ENCODE assay signal across 21 mouse cellular contexts in genomic region chrX:166749055-166749679, GRCm38 (mm10).
A peak's percentile ranks its signal among the peaks of the same experiment; 100 is the strongest.
DNase-seq lines count a peak whose midpoint lies in the region; ATAC-seq lines count a peak whose summit lies in the region.
"Had no signal": no experiment of that assay in that cellular context is flagged by ENCODE, and none has a peak within 500 bp of the region (broad histone marks: within the 10 kb centered on the region; RNA-seq: fewer than 3 reads in every experiment).

No protein-coding gene starts in this region.

- ATAC-seq in hindbrain, embryonic 12.5 days (ENCODE audit: low FRiP score), result peak; percentile 78
- no peak for ATAC-seq in hindbrain, embryonic 16.5 days
- ATAC-seq in forebrain, embryonic 14.5 days, result peak; percentile 95
- peak; percentile 75 for ATAC-seq in midbrain, embryonic 12.5 days (ENCODE audit: low FRiP score, low read depth)
- ATAC-seq in granulocyte monocyte progenitor cell, adult 5-6 weeks (replicated peaks; ENCODE audit: poor library complexity, severe bottlenecking), result no peak

- H3K9me3 ChIP-seq in hindbrain, embryonic 12.5 days (replicated peaks), result no peaks in the 10 kb centered on the region
- no peaks in the 10 kb centered on the region for H3K9me3 ChIP-seq in hindbrain, embryonic 16.5 days (ENCODE audit: control insufficient read depth, low read length)
- no peaks in the 10 kb centered on the region for H3K9me3 ChIP-seq in forebrain, embryonic 14.5 days (replicated peaks; ENCODE audit: control insufficient read depth, low read length)
- H3K9me3 ChIP-seq in midbrain, embryonic 12.5 days, result no peaks in the 10 kb centered on the region
- H3K9me3 ChIP-seq: embryonic facial prominence, embryonic 13.5 days; hindbrain, embryonic 15.5 days; limb, embryonic 12.5 days; liver, embryonic 13.5 days; lung, embryonic 15.5 days had no signal

- peaks cover 10% of the 10 kb centered on the region; the same call in 1 of the 2 replicates for H3K27me3 ChIP-seq in hindbrain, embryonic 12.5 days
- no peaks in the 10 kb centered on the region for H3K27me3 ChIP-seq in hindbrain, embryonic 16.5 days (replicated peaks; ENCODE audit: control insufficient read depth, insufficient read depth, low read length)
- no peaks in the 10 kb centered on the region for H3K27me3 ChIP-seq in forebrain, embryonic 14.5 days (replicated peaks; ENCODE audit: control insufficient read depth, insufficient read depth, low read length)
- H3K27me3 ChIP-seq in midbrain, embryonic 12.5 days, result peaks cover 16% of the 10 kb centered on the region; the same call in 1 of the 2 replicates
- H3K27me3 ChIP-seq: liver, embryonic 13.5 days; lung, embryonic 15.5 days had no signal

- DNase-seq in forebrain, embryonic 14.5 days (ENCODE audit: low spot score), result peak; percentile 77
- peak; percentile 39 for DNase-seq in retina, postnatal 1 day
- DNase-seq in testis, postnatal 14 days (ENCODE audit: low spot score), result no peak
- DNase-seq: cerebellum, adult 11-12 months; cerebellum, postnatal 36 days; gastrocnemius, postnatal 36 days; kidney, adult 11 months; liver, embryonic 13.5 days; lung, postnatal 4 days; right cerebral cortex, postnatal 4 days; thymus, postnatal 25 days had no signal

- 61% methylated on average over 8 of the region's 8 CpGs for WGBS in hindbrain, embryonic 12.5 days
- 48% methylated on average over 8 of the region's 8 CpGs for WGBS in hindbrain, embryonic 16.5 days
- WGBS in forebrain, embryonic 14.5 days, result 43% methylated on average over 8 of the region's 8 CpGs
- 57% methylated on average over 8 of the region's 8 CpGs for WGBS in midbrain, embryonic 12.5 days

- no peak overlapping the region for H3K27ac ChIP-seq in hindbrain, embryonic 12.5 days
- no peak overlapping the region for H3K27ac ChIP-seq in hindbrain, embryonic 16.5 days (ENCODE audit: low read depth, low read length)
- peak overlapping the region; percentile 62; the same call in 1 of the 2 replicates for H3K27ac ChIP-seq in forebrain, embryonic 14.5 days (ENCODE audit: low read depth, low read length)
- H3K27ac ChIP-seq in midbrain, embryonic 12.5 days (replicated peaks), result no peak overlapping the region
- H3K27ac ChIP-seq: embryonic facial prominence, embryonic 13.5 days; hindbrain, embryonic 15.5 days; kidney, postnatal 0 days; limb, embryonic 12.5 days; liver, embryonic 13.5 days; lung, embryonic 15.5 days; stomach, postnatal 0 days had no signal

- H3K4me2 ChIP-seq in hindbrain, embryonic 12.5 days (replicated peaks), result no peak overlapping the region
- H3K4me2 ChIP-seq in hindbrain, embryonic 16.5 days (ENCODE audit: low read length), result no peak overlapping the region
- H3K4me2 ChIP-seq in forebrain, embryonic 14.5 days (ENCODE audit: low read length), result no peak overlapping the region
- no peak overlapping the region for H3K4me2 ChIP-seq in midbrain, embryonic 12.5 days (replicated peaks)
- H3K4me2 ChIP-seq: embryonic facial prominence, embryonic 13.5 days; hindbrain, embryonic 15.5 days; limb, embryonic 12.5 days; liver, embryonic 13.5 days; lung, embryonic 15.5 days had no signal

- H3K4me3 ChIP-seq in hindbrain, embryonic 12.5 days, result no peak overlapping the region
- no peak overlapping the region for H3K4me3 ChIP-seq in hindbrain, embryonic 16.5 days (ENCODE audit: low read length)
- H3K4me3 ChIP-seq in forebrain, embryonic 14.5 days (ENCODE audit: low read depth, low read length), result no peak overlapping the region
- H3K4me3 ChIP-seq in midbrain, embryonic 12.5 days, result no peak overlapping the region
- H3K4me3 ChIP-seq: embryonic facial prominence, embryonic 13.5 days; hindbrain, embryonic 15.5 days; limb, embryonic 12.5 days; liver, embryonic 13.5 days; lung, embryonic 15.5 days had no signal

- H3K9ac ChIP-seq in hindbrain, embryonic 12.5 days, result no peak overlapping the region
- no peak overlapping the region for H3K9ac ChIP-seq in hindbrain, embryonic 16.5 days (ENCODE audit: low read depth, low read length)
- no peak overlapping the region for H3K9ac ChIP-seq in forebrain, embryonic 14.5 days (ENCODE audit: low read length)
- H3K9ac ChIP-seq in midbrain, embryonic 12.5 days (replicated peaks), result no peak overlapping the region
- H3K9ac ChIP-seq: embryonic facial prominence, embryonic 13.5 days; hindbrain, embryonic 15.5 days; limb, embryonic 12.5 days; liver, embryonic 13.5 days; lung, embryonic 15.5 days had no signal

- H3K36me3 ChIP-seq in hindbrain, embryonic 12.5 days, result no peaks in the 10 kb centered on the region
- no peaks in the 10 kb centered on the region for H3K36me3 ChIP-seq in hindbrain, embryonic 16.5 days (ENCODE audit: control insufficient read depth, insufficient read depth, low read length)
- H3K36me3 ChIP-seq in forebrain, embryonic 14.5 days (ENCODE audit: control insufficient read depth, insufficient read depth, low read length), result no peaks in the 10 kb centered on the region
- no peaks in the 10 kb centered on the region for H3K36me3 ChIP-seq in midbrain, embryonic 12.5 days
- H3K36me3 ChIP-seq: embryonic facial prominence, embryonic 13.5 days; hindbrain, embryonic 15.5 days; limb, embryonic 12.5 days; liver, embryonic 13.5 days; lung, embryonic 15.5 days had no signal

- no peaks in the 10 kb centered on the region for H3K4me1 ChIP-seq in hindbrain, embryonic 12.5 days
- no peaks in the 10 kb centered on the region for H3K4me1 ChIP-seq in hindbrain, embryonic 16.5 days (ENCODE audit: control insufficient read depth, insufficient read depth, low read depth, low read length)
- H3K4me1 ChIP-seq in forebrain, embryonic 14.5 days (ENCODE audit: control insufficient read depth, insufficient read depth, low read length), result no peaks in the 10 kb centered on the region
- no peaks in the 10 kb centered on the region; the same call in 1 of the 2 replicates for H3K4me1 ChIP-seq in midbrain, embryonic 12.5 days
- H3K4me1 ChIP-seq: embryonic facial prominence, embryonic 13.5 days; hindbrain, embryonic 15.5 days; limb, embryonic 12.5 days; liver, embryonic 13.5 days; lung, embryonic 15.5 days had no signal

Comparison
In these comparisons a context has a peak if more than half of its experiments do, and no peak if none do; other contexts are left out.
1. ATAC-seq: peak in hindbrain, embryonic 12.5 days (single experiment), forebrain, embryonic 14.5 days (single experiment) and midbrain, embryonic 12.5 days (single experiment); none in hindbrain, embryonic 16.5 days (single experiment) and granulocyte monocyte progenitor cell, adult 5-6 weeks (single experiment).